Mouse (Mus musculus) heart, postnatal 25 days (tissue): ENCODE results near the gene Ptk6. TPM values are rescaled to one million over a fixed set of nuclear protein-coding genes. Genes with fewer than 3 reads are reported as not detected.
A peak's percentile ranks its signal among the peaks of the same experiment; 100 is the strongest.
"Not testable (repeated sequence)": the region's sequence is repeated elsewhere in the genome, so short reads cannot be mapped to it uniquely, and the experiment has no call there.

Source experiments
- DNase-seq: peaks from one replicate; pipeline ENCODE4 v3.0.0; 2022; ENCODE audit warnings: low spot score
- intact Hi-C: fragments of 180-260 bp; cut with DNase I; formaldehyde crosslinking; loops from one replicate; pipeline ENCODE4 v1.15.1; 2025
- total RNA-seq, 2 experiments: library from RNA; stranded (reverse); gene quantifications; 2 replicates each; pipeline ENCODE4 v1.2.3; 2021

The Ptk6 gene
- total RNA-seq, 2 experiments from 2014 or later = not detected

DNA sequence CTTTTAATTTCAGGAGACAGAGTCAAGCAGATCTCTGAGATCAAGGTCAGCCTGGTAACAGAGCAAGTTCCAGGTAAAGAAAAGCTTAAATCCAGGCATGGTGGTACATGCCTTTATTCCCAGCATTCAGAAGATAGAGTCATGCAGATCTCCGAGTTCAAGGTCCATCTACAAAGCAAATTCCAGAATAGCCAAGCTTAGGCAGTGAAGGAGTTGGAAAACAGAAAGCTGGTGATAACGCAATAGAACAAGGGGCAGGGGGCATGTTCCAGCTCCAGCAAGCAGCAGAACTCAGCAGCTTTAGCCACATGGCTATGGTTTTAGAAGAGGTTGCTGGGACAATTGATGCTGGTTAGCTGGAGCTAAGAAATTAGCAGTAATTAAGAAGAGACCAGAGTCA, 22.4 kb upstream of the Ptk6 start:
- intact Hi-C loops = no loop called here
- DNase-seq = no peak

GRCm38 (mm10) chr2:181220361-181220760, 17.8 kb upstream of the Ptk6 start:
- no peak for DNase-seq
- intact Hi-C loops = no loop called here

DNA sequence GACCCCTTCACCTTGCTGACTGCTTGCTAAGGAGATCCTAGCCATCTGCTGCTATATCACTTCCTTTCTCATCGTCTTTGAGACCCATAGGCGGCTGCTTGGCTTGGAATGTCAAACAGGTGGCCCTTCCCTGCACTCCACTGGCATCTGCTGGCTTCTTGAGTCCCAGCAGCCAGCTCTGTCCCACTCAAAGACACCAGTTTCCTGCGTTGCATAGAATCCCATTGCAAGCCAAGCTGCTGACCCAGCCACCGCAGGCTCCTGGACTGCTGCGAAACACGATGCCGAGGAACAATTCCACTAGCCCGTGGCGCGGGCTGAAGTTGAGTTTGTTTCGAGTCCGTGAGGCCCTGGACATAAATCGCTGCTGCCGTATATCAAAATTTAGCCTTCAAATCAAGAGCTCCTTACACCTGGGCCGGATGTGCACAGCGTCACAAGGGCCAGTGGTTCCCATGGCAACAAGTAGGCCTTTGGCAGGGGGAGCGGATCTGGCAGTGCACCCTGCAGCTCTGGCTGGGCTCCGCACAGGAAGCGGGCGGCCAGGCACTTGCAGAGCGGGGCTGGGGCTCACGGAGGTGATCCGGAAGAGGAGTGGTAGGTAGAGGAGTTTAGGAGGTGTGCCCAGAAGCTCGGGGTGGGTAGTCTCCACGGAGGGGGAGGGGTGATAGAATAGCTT, 17.1 kb upstream of the Ptk6 start, which contains the start of gene Fndc11:
TSS of gene Fndc11 (plus strand) at position 476 of the 679 bp plus-strand sequence.
- peak; percentile 69 for DNase-seq
- intact Hi-C loops = no loop called here

- intact Hi-C loops = loop anchor here (1.0 kb wide), 1 partner anchor 36 kb away; no protein-coding TSS in a partner anchor
- no peak for DNase-seq
These were observed 16.4 kb upstream of the Ptk6 start for GRCm38 (mm10) chr2:181218881-181219485.

GRCm38 (mm10) chr2:181216037-181216436, 13.4 kb upstream of the Ptk6 start:
- intact Hi-C loops = no loop called here
- DNase-seq = no peak

DNA sequence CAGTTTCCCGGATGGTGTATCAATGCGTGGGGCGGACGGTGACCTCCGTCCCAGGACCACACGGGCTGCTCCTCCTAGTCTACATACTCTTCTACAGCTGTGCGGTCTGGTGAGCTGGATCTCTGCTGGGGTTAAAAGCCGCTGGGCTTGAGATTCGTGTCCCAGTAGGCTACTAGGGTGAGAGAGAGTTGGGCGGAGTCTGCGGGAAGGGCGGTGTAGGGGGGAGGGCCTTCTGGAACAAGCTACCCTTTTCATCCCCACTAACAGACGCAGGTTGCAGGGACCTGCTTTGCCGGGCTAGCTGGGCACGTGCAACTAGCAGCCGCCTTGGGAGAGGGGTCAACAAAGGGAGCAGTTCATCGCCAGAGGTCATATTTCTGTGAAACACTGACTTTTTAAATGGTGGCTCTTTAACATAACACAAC, 10.4 kb upstream of the Ptk6 start, which contains the start of gene Srms:
TSS of gene Srms (minus strand) at position 165 of the 425 bp plus-strand sequence.
- no peak for DNase-seq
- intact Hi-C loops = loop anchor here (2.0 kb wide), 1 partner anchor 22 kb away; no protein-coding TSS in a partner anchor

- DNase-seq = no peak
- intact Hi-C loops = loop anchor here (2.0 kb wide), 1 partner anchor 22 kb away; no protein-coding TSS in a partner anchor
These were observed 9.9 kb upstream of the Ptk6 start for GRCm38 (mm10) chr2:181212389-181213020.

DNA sequence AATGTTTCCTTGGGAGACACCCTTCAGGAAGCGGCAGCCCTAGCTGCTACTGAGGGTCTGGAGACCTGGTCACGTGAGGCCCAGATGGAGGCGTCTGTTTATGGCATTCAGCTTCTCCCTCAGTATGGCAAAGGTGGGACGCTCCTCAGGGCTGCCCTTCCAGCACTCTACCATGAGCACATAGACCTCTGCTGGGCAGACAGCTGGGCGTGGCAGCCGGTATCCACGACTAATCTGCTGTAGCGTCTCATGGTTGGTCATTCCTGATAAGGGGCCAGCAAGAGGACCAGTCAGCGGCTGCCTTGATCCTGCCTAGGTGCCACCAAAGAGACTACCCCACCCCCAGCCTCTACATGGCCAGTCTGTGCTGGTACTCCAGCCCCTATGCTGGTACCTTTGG, 3.5 kb upstream of the Ptk6 start:
- intact Hi-C loops = no loop called here
- no peak for DNase-seq

GRCm38 (mm10) chr2:181205678-181206077, 3.1 kb upstream of the Ptk6 start:
- intact Hi-C loops = no loop called here
- DNase-seq = no peak

- no peak for DNase-seq
- intact Hi-C loops = no loop called here
These were observed 297 bp upstream of the Ptk6 start for GRCm38 (mm10) chr2:181202886-181203285.

DNA sequence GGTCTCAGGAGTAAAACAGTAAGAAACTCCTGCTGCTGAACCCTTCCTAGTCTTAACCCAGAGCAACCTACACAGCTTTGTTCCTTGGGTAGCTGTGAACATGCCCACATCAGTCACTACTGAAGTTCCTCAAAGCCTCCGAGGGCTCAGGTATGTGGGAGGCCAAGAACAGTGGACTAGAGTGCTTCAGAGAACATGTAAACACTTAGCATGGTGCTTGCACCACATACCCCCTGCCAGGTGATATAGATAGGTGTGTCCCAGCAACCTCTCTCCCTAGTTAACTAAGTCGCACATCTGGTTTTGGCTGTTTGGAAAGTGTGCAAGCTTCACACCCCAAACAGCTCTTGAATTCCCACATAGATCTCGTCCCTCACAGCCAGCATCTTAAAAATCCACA, 983 bp downstream of the Ptk6 start:
- no peak for DNase-seq
- intact Hi-C loops = no loop called here

GRCm38 (mm10) chr2:181196628-181197300, 5.8 kb downstream of the Ptk6 start:
- no peak for DNase-seq
- intact Hi-C loops = no loop called here

DNA sequence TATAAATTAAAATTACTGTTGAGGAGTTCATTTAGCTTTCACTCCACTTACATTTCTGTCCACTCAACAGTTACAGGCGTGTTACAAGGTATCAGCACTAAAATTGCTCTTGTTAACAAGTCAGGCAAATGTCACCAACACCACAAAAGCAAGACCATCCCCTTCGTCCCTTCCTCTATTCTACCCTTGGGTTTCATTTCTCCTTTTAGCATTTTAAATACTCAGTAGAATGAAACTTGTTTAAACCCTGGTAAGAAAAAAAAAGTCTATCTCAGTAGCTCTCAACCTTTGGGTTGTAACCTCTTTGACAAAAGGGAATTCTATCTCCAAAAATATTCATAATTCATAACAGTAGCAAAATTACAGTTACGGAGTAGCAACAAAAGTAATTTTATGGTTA, 9.5 kb downstream of the Ptk6 start:
- intact Hi-C loops = no loop called here
- DNase-seq = no peak

DNA sequence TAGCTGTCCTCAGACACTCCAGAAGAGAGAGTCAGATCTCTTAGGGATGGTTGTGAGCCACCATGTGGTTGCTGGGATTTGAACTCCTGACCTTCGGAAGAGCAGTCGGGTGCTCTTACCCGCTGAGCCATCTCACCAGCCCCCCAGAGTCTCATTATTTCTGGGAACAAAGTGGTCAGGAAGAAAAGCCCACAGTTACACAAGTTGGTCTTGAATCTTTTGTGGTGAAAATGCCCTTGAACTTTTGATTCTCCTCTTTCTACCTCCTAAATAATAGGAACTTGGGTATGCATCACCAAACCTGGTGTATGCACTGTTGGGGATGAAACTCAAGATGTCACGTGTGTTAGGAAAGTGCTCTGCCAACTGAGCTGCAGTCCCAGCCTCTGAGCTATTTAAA, 10.7 kb downstream of the Ptk6 start:
- DNase-seq = no peak
- intact Hi-C loops = loop anchor here (2.0 kb wide), 1 partner anchor 21 kb away; the partner anchor contains the start of gene Srms

DNA sequence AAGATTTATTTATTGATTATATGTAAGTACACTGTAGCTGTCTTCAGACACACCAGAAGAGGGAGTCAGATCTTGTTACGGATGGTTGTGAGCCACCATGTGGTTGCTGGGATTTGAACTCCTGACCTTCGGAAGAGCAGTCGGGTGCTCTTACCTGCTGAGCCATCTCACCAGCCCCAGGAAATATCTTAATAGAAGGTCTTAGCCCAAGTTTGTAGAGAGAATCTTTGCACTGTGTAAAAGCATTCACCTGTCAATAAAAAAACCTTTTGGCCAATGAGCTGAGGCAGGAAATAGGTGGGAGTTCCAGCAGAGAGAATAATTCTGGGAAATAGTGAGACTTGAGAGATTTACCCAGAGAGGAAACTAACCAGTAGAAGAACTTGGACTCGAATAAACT, 11.2 kb downstream of the Ptk6 start:
- DNase-seq = not testable (repeated sequence)
- intact Hi-C loops = loop anchor here (2.0 kb wide), 1 partner anchor 21 kb away; the partner anchor contains the start of gene Srms

- no peak for DNase-seq
- intact Hi-C loops = loop anchor here (5.0 kb wide), 2 partner anchors 48 to 128 kb away; partner anchors contain the start of gene Rtel1
These were observed 13.3 kb downstream of the Ptk6 start for GRCm38 (mm10) chr2:181189321-181189720.

DNA sequence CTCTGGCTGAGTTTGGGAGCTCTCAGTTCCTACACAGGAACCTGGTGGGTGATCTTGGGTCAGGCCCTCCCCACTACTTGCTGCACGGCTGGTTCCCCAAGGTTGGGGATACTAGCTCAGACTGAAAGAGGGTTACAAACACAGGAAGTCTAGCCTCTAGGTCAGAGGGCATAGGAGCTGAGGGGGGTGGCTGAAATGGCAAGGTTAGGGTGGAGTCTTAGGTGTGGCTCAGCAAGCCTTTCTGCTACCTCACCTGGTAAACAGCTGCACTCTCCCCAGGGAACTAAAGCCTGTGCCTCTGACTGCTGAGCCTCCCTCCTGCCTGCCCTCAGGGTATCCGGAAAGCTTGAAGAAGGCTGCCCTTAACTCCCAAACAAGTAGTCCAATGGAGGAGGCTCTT, 13.9 kb downstream of the Ptk6 start:
- no peak for DNase-seq

GRCm38 (mm10) chr2:181187121-181188000, 15.2 kb downstream of the Ptk6 start, which contains the start of gene Ppdpf:
Gene Ppdpf, plus strand, starts transcription at chr2:181187247.
- DNase-seq = peak; percentile 94
- intact Hi-C loops = loop anchor here (2.0 to 5.0 kb wide), 3 partner anchors 50 to 130 kb away; partner anchors contain the start of gene Rtel1

More for the DNA sequence above, 13.9 kb downstream of the Ptk6 start:
- intact Hi-C loops = loop anchor here (5.0 kb wide), 2 partner anchors 49 to 129 kb away; partner anchors contain the start of gene Rtel1

- DNase-seq = peak; percentile 71
- intact Hi-C loops = loop anchor here (1.0 to 5.0 kb wide), 4 partner anchors 51 to 148 kb away; partner anchors contain the start of gene Rtel1
These were observed 16.0 kb downstream of the Ptk6 start for GRCm38 (mm10) chr2:181186635-181187034.
